Mouse (Mus musculus): ENCODE data around the gene Pde10a.

DNA sequence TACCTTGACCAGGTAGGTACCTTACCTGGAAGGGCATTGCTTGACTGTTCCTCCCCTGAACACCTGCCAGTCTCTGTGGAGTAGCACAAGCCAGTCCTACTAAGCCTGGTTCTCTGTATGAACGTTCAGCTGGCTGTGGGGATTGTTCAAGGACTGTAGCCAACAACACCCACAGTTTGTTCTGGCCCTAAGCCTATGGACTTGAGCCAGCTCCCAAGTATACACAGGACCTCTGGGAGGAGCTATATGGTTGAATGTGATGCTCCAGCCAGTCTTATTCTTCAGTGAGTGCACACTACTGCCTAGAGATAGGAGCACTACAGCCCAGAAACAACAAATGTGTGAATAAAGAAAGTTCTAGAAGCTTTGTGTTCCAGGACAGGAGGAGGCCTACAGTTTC, 238.1 kb downstream of the Pde10a start:
- TF ChIP-seq POLR2A (IDR thresholded peaks at IDR 0.05; ENCODE audit: control insufficient read depth, low read depth, low read length): no peak
- no peak for TF ChIP-seq CTCF (IDR thresholded peaks at IDR 0.05; ENCODE audit: control insufficient read depth, insufficient read depth, insufficient replicate concordance, low read depth, low read length)
